Mouse (Mus musculus) midbrain, embryonic 11.5 days (tissue): Measurements from ENCODE around the gene Ston1. TPM values are rescaled to one million over a fixed set of nuclear protein-coding genes. Genes with fewer than 3 reads are reported as not detected.

ENCODE experiments used
- ATAC-seq: fragments of 200-750 bp; cut with Nextera tagmentation; 2 replicates; pipeline ENCODE4 v1.8.0; 2017; ENCODE audit warnings: moderate TSS enrichment, moderate library complexity; ENCODE audit not compliant: low FRiP score
- DNase-seq: peaks from one replicate; pipeline ENCODE4 v3.0.0; 2015; ENCODE audit warnings: low spot score; ENCODE audit errors: missing footprints
- H3K27ac ChIP-seq: fragments of 300-500 bp; sonication (generic); 2 replicates; pipeline ENCODE4 v1.5.1; 2014; ENCODE audit warnings: low read depth, low read length
- H3K27me3 ChIP-seq: fragments of 300-500 bp; sonication (generic); 2 replicates; pipeline ENCODE4 v1.6.1; 2014; ENCODE audit warnings: mild to moderate bottlenecking, low read length, moderate library complexity, mixed read lengths; ENCODE audit not compliant: control insufficient read depth, insufficient read depth
- H3K36me3 ChIP-seq: fragments of 300-500 bp; sonication (generic); 2 replicates; pipeline ENCODE4 v1.6.1; 2014; ENCODE audit warnings: mild to moderate bottlenecking, low read length, moderate library complexity, mixed read lengths; ENCODE audit not compliant: control insufficient read depth, insufficient read depth
- H3K4me1 ChIP-seq: fragments of 300-500 bp; sonication (generic); 2 replicates; pipeline ENCODE4 v1.6.1; 2014; ENCODE audit warnings: low read length; ENCODE audit not compliant: control insufficient read depth, insufficient read depth
- H3K4me2 ChIP-seq: fragments of 300-500 bp; sonication (generic); 2 replicates; pipeline ENCODE4 v1.6.1; 2014; ENCODE audit warnings: mild to moderate bottlenecking, moderate library complexity
- H3K4me3 ChIP-seq: fragments of 300-500 bp; sonication (generic); 2 replicates; pipeline ENCODE4 v1.5.1; 2014; ENCODE audit warnings: low read depth, low read length
- H3K9ac ChIP-seq: fragments of 300-500 bp; sonication (generic); 2 replicates; pipeline ENCODE4 v1.6.1; 2014; ENCODE audit warnings: low read length
- H3K9me3 ChIP-seq: fragments of 300-500 bp; sonication (generic); 2 replicates; pipeline ENCODE4 v1.6.1; 2016; ENCODE audit warnings: low read length; ENCODE audit not compliant: control insufficient read depth
- WGBS: fragments of 180-500 bp; shearing (Covaris S2); extraction: QIAGEN DNeasy Blood & Tissue Kit; methylation state at CpG from one replicate; pipeline ENCODE4 v1.1.7; 2014; 5-methylcytosine and 5-hydroxymethylcytosine counted together
- polyA plus RNA-seq: library from polyadenylated mRNA; unstranded; fragments of >200 nt; fragmentation: Nextera tagmentation; extraction: Ambion mirVana; gene quantifications from 2 replicates; pipeline ENCODE4 v1.2.1, GENCODE M21; 2014

Gene Ston1
- 2.7 and 2.9 TPM in 2 replicates for polyA plus RNA-seq

GRCm38 (mm10) chr17:88597222-88598055 lies at the start of gene Ston1:
Gene Ston1, plus strand, starts transcription at chr17:88597684.
- Histone ChIP-seq H3K27me3 (no peaks in the 10 kb centered on the region), H3K9me3 (no peaks in the 10 kb centered on the region), H3K4me3 (peak within 1 kb of the TSS; percentile 44), H3K9ac (peak within 1 kb of the TSS; percentile 67), H3K4me2 (peak within 1 kb of the TSS; percentile 84), H3K36me3 (no peaks in the 10 kb centered on the region), H3K4me1 (peaks cover 12% of the 10 kb centered on the region), H3K27ac (no peak within 1 kb of the TSS; the same call in 1 of the 2 replicates)
- DNase-seq (peak; percentile 98), ATAC-seq (peak; percentile 91)
- WGBS: under 1% methylated on average over 38 of the region's 41 CpGs

GRCm38 (mm10) chr17:88549411-88550191 lies 47.9 kb upstream of the Ston1 start:
- Histone ChIP-seq H3K4me1 (peaks cover 3% of the 10 kb centered on the region; the same call in 1 of the 2 replicates), H3K4me2 (no peak overlapping the region), H3K27ac (no peak overlapping the region), H3K27me3 (no peaks in the 10 kb centered on the region), H3K4me3 (no peak overlapping the region), H3K9ac (no peak overlapping the region), H3K36me3 (peaks cover 2% of the 10 kb centered on the region; the same call in 1 of the 2 replicates), H3K9me3 (no peaks in the 10 kb centered on the region)
- WGBS: 83% methylated on average over 24 of the region's 24 CpGs
- ATAC-seq (no peak), DNase-seq (no peak)

DNA sequence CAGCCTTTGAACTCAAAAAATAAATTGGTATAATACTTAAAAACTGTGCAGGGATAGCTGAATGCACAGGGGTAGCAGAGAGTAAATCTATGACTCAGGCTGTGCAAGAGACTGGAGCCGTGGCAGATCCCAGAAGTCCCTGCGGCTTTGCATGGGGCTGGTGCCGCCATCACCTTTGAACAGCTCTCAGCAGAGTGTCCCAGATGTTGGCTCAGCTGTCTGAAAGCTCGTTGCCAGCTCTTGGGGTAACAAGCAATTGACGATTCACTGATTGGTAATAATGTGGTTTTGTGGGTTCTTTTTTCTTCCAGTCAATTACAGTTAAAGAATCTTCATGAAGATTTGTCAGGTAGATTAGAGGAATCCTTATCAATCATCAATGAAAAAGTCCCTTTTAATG lies 47.1 kb upstream of the Ston1 start:
- H3K36me3 ChIP-seq: peaks cover 2% of the 10 kb centered on the region; the same call in 1 of the 2 replicates
- WGBS: 80% methylated on average over 5 of the region's 5 CpGs
- DNase-seq (peak; percentile 57), ATAC-seq (no peak)
- no peaks in the 10 kb centered on the region for H3K27me3 ChIP-seq
- H3K27ac ChIP-seq: no peak overlapping the region
- no peaks in the 10 kb centered on the region for H3K9me3 ChIP-seq
- H3K9ac ChIP-seq: no peak overlapping the region
- H3K4me2 ChIP-seq: no peak overlapping the region
- no peak overlapping the region for H3K4me3 ChIP-seq
- H3K4me1 ChIP-seq: peaks cover 3% of the 10 kb centered on the region; the same call in 1 of the 2 replicates

DNA sequence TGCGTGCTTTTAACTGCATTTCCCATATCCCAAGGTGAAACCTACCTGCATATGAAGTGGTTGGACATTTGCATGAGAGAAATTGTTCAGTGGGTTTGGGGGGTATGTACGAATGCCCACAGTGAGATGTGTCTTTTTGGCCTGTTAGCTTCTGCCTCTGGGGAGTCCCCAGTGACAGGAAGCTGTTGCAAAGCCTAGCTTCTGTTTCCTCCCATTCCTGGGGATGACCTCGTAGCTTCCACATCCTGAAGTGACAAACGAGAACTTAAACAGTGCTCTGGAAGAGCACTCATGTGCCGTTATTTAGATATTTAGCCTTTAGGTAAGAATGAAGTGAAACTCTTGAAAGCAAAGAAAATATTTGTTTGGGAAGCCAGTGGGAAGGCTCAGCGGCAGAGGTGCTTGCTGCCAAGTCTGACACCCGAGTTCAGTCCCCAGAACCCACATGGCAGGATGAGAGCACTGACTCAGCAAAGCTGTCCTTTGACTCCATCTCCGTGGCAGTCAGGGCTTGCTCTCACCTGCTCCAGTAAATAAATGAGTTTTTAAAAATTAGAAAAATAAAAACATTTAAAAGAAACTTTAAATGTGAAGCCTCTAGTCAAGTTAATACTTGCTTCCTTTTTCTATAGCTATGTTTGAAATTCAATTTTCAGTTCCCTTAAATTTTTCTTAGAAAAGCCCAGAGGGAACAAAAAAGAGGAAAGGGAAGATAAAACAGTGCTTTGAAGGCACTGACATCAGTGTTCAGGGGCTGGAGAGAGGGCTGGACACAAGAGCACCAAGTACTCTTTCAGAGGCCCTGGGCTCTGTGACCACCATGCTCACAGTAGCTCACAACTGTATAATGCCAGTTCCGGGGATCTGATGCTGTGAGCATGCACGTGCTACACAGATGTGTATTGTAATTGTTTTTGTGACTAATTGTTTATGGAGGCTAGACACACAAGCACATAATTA lies 46.2 kb upstream of the Ston1 start:
- peaks cover 2% of the 10 kb centered on the region; the same call in 1 of the 2 replicates for H3K36me3 ChIP-seq
- H3K4me2 ChIP-seq: no peak overlapping the region
- no peak for DNase-seq
- no peaks in the 10 kb centered on the region for H3K9me3 ChIP-seq
- no peaks in the 10 kb centered on the region for H3K27me3 ChIP-seq
- H3K27ac ChIP-seq: no peak overlapping the region
- peaks cover 3% of the 10 kb centered on the region; the same call in 1 of the 2 replicates for H3K4me1 ChIP-seq
- H3K4me3 ChIP-seq: no peak overlapping the region
- 81% methylated on average over 10 of the region's 10 CpGs for WGBS
- no peak for ATAC-seq
- no peak overlapping the region for H3K9ac ChIP-seq

DNA sequence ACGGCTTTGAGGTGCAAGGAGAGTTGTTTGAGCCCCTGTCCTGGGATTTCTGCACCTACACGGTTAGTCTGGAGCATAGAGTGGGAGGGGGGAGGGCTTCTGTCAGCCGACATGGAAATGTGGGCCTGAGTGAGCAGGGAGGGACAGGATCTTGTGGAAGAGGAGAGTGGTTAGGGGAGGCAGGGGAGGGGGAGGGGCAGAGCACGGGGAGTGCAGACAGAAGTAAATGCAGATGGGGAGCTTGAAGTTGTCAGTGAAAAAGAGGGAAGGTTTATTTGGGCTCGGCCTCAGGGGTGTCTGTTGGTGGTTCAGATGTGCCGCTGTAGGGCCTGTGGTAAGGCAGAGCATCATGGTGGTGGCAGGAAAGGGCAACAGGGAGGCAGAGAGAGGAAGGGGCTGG lies 44.9 kb upstream of the Ston1 start:
- peak; percentile 37; the same call in 1 of the 2 replicates for ATAC-seq
- no peak for DNase-seq

GRCm38 (mm10) chr17:88553001-88553449 lies 44.5 kb upstream of the Ston1 start:
- whole genome bisulfite sequencing: 57% methylated on average over 8 of the region's 8 CpGs
- Histone ChIP-seq H3K9me3 (no peaks in the 10 kb centered on the region), H3K4me3 (no peak overlapping the region), H3K27me3 (no peaks in the 10 kb centered on the region), H3K9ac (no peak overlapping the region), H3K36me3 (no peaks in the 10 kb centered on the region), H3K4me1 (peaks cover 3% of the 10 kb centered on the region; the same call in 1 of the 2 replicates), H3K27ac (no peak overlapping the region), H3K4me2 (no peak overlapping the region)
- DNase-seq: peak; percentile 67
- peak; percentile 56; the same call in 1 of the 2 replicates for ATAC-seq

More for the DNA sequence above, 44.9 kb upstream of the Ston1 start:
- H3K27ac ChIP-seq: no peak overlapping the region
- no peaks in the 10 kb centered on the region for H3K9me3 ChIP-seq
- H3K4me1 ChIP-seq: peaks cover 3% of the 10 kb centered on the region; the same call in 1 of the 2 replicates
- no peak overlapping the region for H3K4me2 ChIP-seq
- H3K4me3 ChIP-seq: no peak overlapping the region
- H3K9ac ChIP-seq: no peak overlapping the region
- H3K27me3 ChIP-seq: no peaks in the 10 kb centered on the region
- 27% methylated on average over 6 of the region's 6 CpGs for WGBS
- peaks cover 1% of the 10 kb centered on the region; the same call in 1 of the 2 replicates for H3K36me3 ChIP-seq

DNA sequence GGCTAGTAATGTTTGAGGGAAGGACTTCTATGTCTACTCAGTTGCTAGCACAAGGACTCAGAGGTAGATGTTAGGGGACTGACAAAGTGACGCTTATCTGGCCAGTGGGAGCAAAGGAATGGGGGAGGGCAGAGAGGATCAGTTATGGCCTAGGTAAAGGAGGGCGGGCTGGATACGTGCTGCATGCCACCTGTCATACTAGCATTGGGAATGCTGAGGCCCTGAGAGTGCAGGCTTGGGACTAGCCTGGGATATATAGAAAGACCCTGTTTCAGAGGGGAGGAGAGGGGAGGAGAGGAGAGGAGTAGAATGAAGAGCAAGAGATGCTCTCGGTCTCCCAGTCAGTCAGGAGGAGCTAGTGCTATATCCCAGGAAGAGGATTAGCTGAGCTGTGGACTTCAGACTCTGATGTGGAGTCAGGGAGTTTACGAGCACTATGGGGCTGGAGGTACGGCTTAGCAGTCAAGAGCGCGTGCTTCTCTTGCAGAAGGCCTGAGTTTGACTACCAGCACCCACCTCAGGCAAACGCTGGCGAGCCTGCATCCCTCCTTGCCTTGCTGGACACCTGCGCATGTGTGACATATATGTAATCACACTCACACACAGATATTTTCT lies 43.9 kb upstream of the Ston1 start:
- Histone ChIP-seq H3K9me3 (no peaks in the 10 kb centered on the region), H3K36me3 (no peaks in the 10 kb centered on the region), H3K9ac (no peak overlapping the region; the same call in 1 of the 2 replicates), H3K4me2 (no peak overlapping the region), H3K27ac (no peak overlapping the region), H3K27me3 (no peaks in the 10 kb centered on the region), H3K4me1 (peaks cover 3% of the 10 kb centered on the region; the same call in 1 of the 2 replicates), H3K4me3 (no peak overlapping the region)
- DNase-seq (peak; percentile 2), ATAC-seq (no peak)
- WGBS: 89% methylated on average over 11 of the region's 11 CpGs

DNA sequence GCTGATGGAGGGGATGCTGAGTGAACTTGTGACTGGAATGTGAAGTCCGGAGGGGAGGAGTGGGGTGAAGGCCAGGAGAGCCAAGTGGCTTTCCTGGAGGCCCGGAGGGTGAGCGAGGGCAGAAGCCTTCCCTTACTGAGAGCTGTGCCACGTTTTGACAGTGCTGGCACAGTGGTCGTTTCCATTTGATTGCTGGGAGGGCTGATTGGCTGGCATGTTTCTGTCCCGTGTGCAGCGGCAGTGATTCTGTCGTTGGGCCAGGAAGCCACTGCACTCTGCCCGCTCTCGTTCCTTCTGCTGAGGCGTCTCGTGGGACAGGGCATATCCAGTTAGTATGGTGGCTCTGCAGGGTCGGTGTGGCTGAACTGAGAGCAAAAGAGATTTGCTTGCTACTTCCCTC lies 41.3 kb upstream of the Ston1 start:
- Histone ChIP-seq H3K9me3 (no peaks in the 10 kb centered on the region), H3K4me2 (no peak overlapping the region), H3K9ac (no peak overlapping the region), H3K27me3 (no peaks in the 10 kb centered on the region), H3K4me3 (no peak overlapping the region), H3K4me1 (peaks cover 3% of the 10 kb centered on the region; the same call in 1 of the 2 replicates), H3K27ac (no peak overlapping the region), H3K36me3 (no peaks in the 10 kb centered on the region)
- 88% methylated on average over 13 of the region's 13 CpGs for WGBS
- ATAC-seq (no peak), DNase-seq (peak; percentile 70)
